Mouse (Mus musculus) midbrain, embryonic 15.5 days (tissue): ENCODE results near the gene Msi2. TPM values are rescaled to one million over a fixed set of nuclear protein-coding genes. Genes with fewer than 3 reads are reported as not detected.

ENCODE experiments used
- ATAC-seq: fragments of 200-750 bp; cut with Nextera tagmentation; replicated peaks from 2 replicates; pipeline ENCODE4 v1.8.0; 2017; ENCODE audit warnings: moderate TSS enrichment
- H3K27ac ChIP-seq: fragments of 300-500 bp; sonication (generic); 2 replicates; pipeline ENCODE4 v1.5.1; 2015; ENCODE audit warnings: mild to moderate bottlenecking, inconsistent platforms
- H3K27me3 ChIP-seq: fragments of 300-500 bp; sonication (generic); replicated peaks from 2 replicates; pipeline ENCODE4 v1.6.1; 2015; ENCODE audit warnings: inconsistent platforms
- H3K36me3 ChIP-seq: fragments of 300-500 bp; sonication (generic); replicated peaks from 2 replicates; pipeline ENCODE4 v1.6.1; 2015; ENCODE audit warnings: inconsistent platforms
- H3K4me1 ChIP-seq: fragments of 300-500 bp; sonication (generic); 2 replicates; pipeline ENCODE4 v1.6.1; 2015; ENCODE audit warnings: inconsistent platforms
- H3K4me2 ChIP-seq: fragments of 300-500 bp; sonication (generic); 2 replicates; pipeline ENCODE4 v1.6.1; 2015; ENCODE audit warnings: inconsistent platforms, mild to moderate bottlenecking, moderate library complexity
- H3K4me3 ChIP-seq: fragments of 300-500 bp; sonication (generic); 2 replicates; pipeline ENCODE4 v1.5.1; 2015; ENCODE audit warnings: mild to moderate bottlenecking, inconsistent platforms
- H3K9ac ChIP-seq: fragments of 300-500 bp; sonication (generic); 2 replicates; pipeline ENCODE4 v1.6.1; 2015; ENCODE audit warnings: mild to moderate bottlenecking, inconsistent platforms
- H3K9me3 ChIP-seq: fragments of 300-500 bp; sonication (generic); 2 replicates; pipeline ENCODE4 v1.6.1; 2016; ENCODE audit warnings: inconsistent platforms
- WGBS: fragments of 180-500 bp; shearing (Covaris S2); methylation state at CpG from one replicate; pipeline ENCODE4 v1.1.7; 2015; ENCODE audit warnings: mixed read lengths; 5-methylcytosine and 5-hydroxymethylcytosine counted together
- polyA plus RNA-seq: library from polyadenylated mRNA; unstranded; fragments of >200 nt; fragmentation: Nextera tagmentation; extraction: Ambion mirVana; gene quantifications from 2 replicates; pipeline ENCODE4 v1.2.1, GENCODE M21; 2015

Gene Msi2
- polyA plus RNA-seq, 1 experiment from 2014 or later, result 33.6 TPM

- H3K4me3 ChIP-seq, result no peak overlapping the region
- H3K4me1 ChIP-seq, result peaks cover 87% of the 10 kb centered on the region
- H3K27me3 ChIP-seq, result no peaks in the 10 kb centered on the region
- no peak for ATAC-seq
- no peaks in the 10 kb centered on the region for H3K9me3 ChIP-seq
- 45% methylated on average over 4 of the region's 4 CpGs for WGBS
- peak overlapping the region; percentile 53 for H3K27ac ChIP-seq
- H3K4me2 ChIP-seq, result no peak overlapping the region
- no peak overlapping the region for H3K9ac ChIP-seq
- no peaks in the 10 kb centered on the region for H3K36me3 ChIP-seq
These were observed 143.5 kb downstream of the Msi2 start for GRCm38 (mm10) chr11:88574575-88575360.

- Histone ChIP-seq H3K4me3 (no peak overlapping the region), H3K4me2 (no peak overlapping the region), H3K9ac (no peak overlapping the region), H3K27ac (peak overlapping the region; percentile 42), H3K9me3 (no peaks in the 10 kb centered on the region), H3K36me3 (no peaks in the 10 kb centered on the region), H3K4me1 (peaks cover 78% of the 10 kb centered on the region), H3K27me3 (no peaks in the 10 kb centered on the region)
- ATAC-seq, result no peak
- WGBS, result 79% methylated on average over 5 of the region's 5 CpGs
These were observed 145.3 kb downstream of the Msi2 start for GRCm38 (mm10) chr11:88573013-88573412.

GRCm38 (mm10) chr11:88572461-88572860, 145.9 kb downstream of the Msi2 start:
- Histone ChIP-seq H3K4me3 (no peak overlapping the region), H3K27me3 (no peaks in the 10 kb centered on the region), H3K4me2 (no peak overlapping the region), H3K9ac (no peak overlapping the region), H3K27ac (peak overlapping the region; percentile 42), H3K36me3 (no peaks in the 10 kb centered on the region), H3K4me1 (peaks cover 78% of the 10 kb centered on the region), H3K9me3 (no peaks in the 10 kb centered on the region)
- 61% methylated on average over 11 of the region's 11 CpGs for WGBS
- no peak for ATAC-seq

GRCm38 (mm10) chr11:88570715-88571202, 147.6 kb downstream of the Msi2 start:
- 0 out of 2 replicates have a peak overlapping the region, but pooled peaks have one; percentile 27 for H3K27ac ChIP-seq
- 0 out of 2 replicates have a peak, but pooled peaks have one; percentile 28 for ATAC-seq
- no peaks in the 10 kb centered on the region for H3K9me3 ChIP-seq
- H3K4me2 ChIP-seq, result no peak overlapping the region
- no peaks in the 10 kb centered on the region for H3K36me3 ChIP-seq
- H3K4me3 ChIP-seq, result no peak overlapping the region
- no peaks in the 10 kb centered on the region for H3K27me3 ChIP-seq
- H3K4me1 ChIP-seq, result peaks cover 75% of the 10 kb centered on the region
- WGBS, result 60% methylated on average over 6 of the region's 6 CpGs
- H3K9ac ChIP-seq, result no peak overlapping the region

- no peak overlapping the region for H3K4me2 ChIP-seq
- H3K36me3 ChIP-seq, result no peaks in the 10 kb centered on the region
- 34% methylated on average over 20 of the region's 20 CpGs for WGBS
- no peaks in the 10 kb centered on the region for H3K9me3 ChIP-seq
- 0 out of 2 replicates have a peak overlapping the region, but pooled peaks have one; percentile 12 for H3K27ac ChIP-seq
- H3K27me3 ChIP-seq, result no peaks in the 10 kb centered on the region
- no peak overlapping the region for H3K9ac ChIP-seq
- peaks cover 56% of the 10 kb centered on the region for H3K4me1 ChIP-seq
- no peak overlapping the region for H3K4me3 ChIP-seq
- ATAC-seq, result no peak
These were observed 151.4 kb downstream of the Msi2 start for GRCm38 (mm10) chr11:88566613-88567606.

GRCm38 (mm10) chr11:88564810-88565209, 153.5 kb downstream of the Msi2 start:
- WGBS, result 44% methylated on average over 7 of the region's 7 CpGs
- H3K4me1 ChIP-seq, result peaks cover 50% of the 10 kb centered on the region
- no peaks in the 10 kb centered on the region for H3K27me3 ChIP-seq
- no peak overlapping the region for H3K4me2 ChIP-seq
- ATAC-seq, result no peak
- H3K27ac ChIP-seq, result 0 out of 2 replicates have a peak overlapping the region, but pooled peaks have one; percentile 3
- no peaks in the 10 kb centered on the region for H3K36me3 ChIP-seq
- H3K4me3 ChIP-seq, result no peak overlapping the region
- no peak overlapping the region for H3K9ac ChIP-seq
- H3K9me3 ChIP-seq, result no peaks in the 10 kb centered on the region

GRCm38 (mm10) chr11:88564363-88564762, 153.9 kb downstream of the Msi2 start:
- 23% methylated on average over 5 of the region's 5 CpGs for WGBS
- H3K9me3 ChIP-seq, result no peaks in the 10 kb centered on the region
- H3K36me3 ChIP-seq, result no peaks in the 10 kb centered on the region
- no peak overlapping the region for H3K4me2 ChIP-seq
- peaks cover 49% of the 10 kb centered on the region for H3K4me1 ChIP-seq
- no peak for ATAC-seq
- H3K27ac ChIP-seq, result 0 out of 2 replicates have a peak overlapping the region, but pooled peaks have one; percentile 3
- H3K4me3 ChIP-seq, result no peak overlapping the region
- no peaks in the 10 kb centered on the region for H3K27me3 ChIP-seq
- no peak overlapping the region for H3K9ac ChIP-seq

- H3K4me3 ChIP-seq, result no peak overlapping the region
- 0 out of 2 replicates have a peak overlapping the region, but pooled peaks have one; percentile 26 for H3K27ac ChIP-seq
- WGBS, result 28% methylated on average over 6 of the region's 6 CpGs
- H3K36me3 ChIP-seq, result no peaks in the 10 kb centered on the region
- no peaks in the 10 kb centered on the region for H3K27me3 ChIP-seq
- ATAC-seq, result no peak
- H3K9ac ChIP-seq, result no peak overlapping the region
- no peak overlapping the region for H3K4me2 ChIP-seq
- no peaks in the 10 kb centered on the region for H3K9me3 ChIP-seq
- H3K4me1 ChIP-seq, result peaks cover 50% of the 10 kb centered on the region
These were observed 157.1 kb downstream of the Msi2 start for GRCm38 (mm10) chr11:88561191-88561590.

GRCm38 (mm10) chr11:88560634-88561033, 157.7 kb downstream of the Msi2 start:
- Histone ChIP-seq H3K27ac (no peak overlapping the region), H3K27me3 (no peaks in the 10 kb centered on the region), H3K36me3 (no peaks in the 10 kb centered on the region), H3K4me1 (peaks cover 53% of the 10 kb centered on the region), H3K9ac (no peak overlapping the region), H3K9me3 (no peaks in the 10 kb centered on the region), H3K4me3 (no peak overlapping the region), H3K4me2 (no peak overlapping the region)
- ATAC-seq, result no peak
- 70% methylated on average over 9 of the region's 9 CpGs for WGBS

GRCm38 (mm10) chr11:88559365-88559970, 158.8 kb downstream of the Msi2 start:
- H3K36me3 ChIP-seq, result no peaks in the 10 kb centered on the region
- no peak overlapping the region for H3K9ac ChIP-seq
- no peak overlapping the region for H3K4me3 ChIP-seq
- no peak overlapping the region for H3K4me2 ChIP-seq
- H3K9me3 ChIP-seq, result no peaks in the 10 kb centered on the region
- 58% methylated on average over 10 of the region's 10 CpGs for WGBS
- no peak overlapping the region for H3K27ac ChIP-seq
- peaks cover 56% of the 10 kb centered on the region for H3K4me1 ChIP-seq
- no peaks in the 10 kb centered on the region for H3K27me3 ChIP-seq
- ATAC-seq, result no peak

- Histone ChIP-seq H3K27ac (no peak overlapping the region), H3K4me1 (peaks cover 59% of the 10 kb centered on the region)
These were observed 159.6 kb downstream of the Msi2 start for GRCm38 (mm10) chr11:88558731-88559130.

More at GRCm38 (mm10) chr11:88558731-88559130, 159.6 kb downstream of the Msi2 start:
- H3K4me3 ChIP-seq, result no peak overlapping the region
- H3K9me3 ChIP-seq, result no peaks in the 10 kb centered on the region
- no peak for ATAC-seq
- WGBS, result 77% methylated on average over 4 of the region's 4 CpGs
- H3K36me3 ChIP-seq, result no peaks in the 10 kb centered on the region
- H3K4me2 ChIP-seq, result no peak overlapping the region
- no peak overlapping the region for H3K9ac ChIP-seq
- no peaks in the 10 kb centered on the region for H3K27me3 ChIP-seq
